Mouse (Mus musculus) G1E (cell line): ENCODE data around the gene Phf21b. TPM values are rescaled to one million over a fixed set of nuclear protein-coding genes. Genes with fewer than 3 reads are reported as not detected.
"Not testable (repeated sequence)": the region's sequence is repeated elsewhere in the genome, so short reads cannot be mapped to it uniquely, and the experiment has no call there.

Experiments used
- ATAC-seq: 2 replicates; pipeline ENCODE4 v1.8.0; 2016; ENCODE audit warnings: mild to moderate bottlenecking; ENCODE audit not compliant: insufficient number of reproducible peaks, poor library complexity, low FRiP score, severe bottlenecking; ENCODE audit errors: extremely low read depth
- DNase-seq: peaks from one replicate; pipeline ENCODE4 v3.0.0; 2012; ENCODE audit warnings: low spot score
- H3K27me3 ChIP-seq: 2 replicates; pipeline ENCODE4 v1.6.1; 2012; ENCODE audit warnings: mild to moderate bottlenecking, low read length, inconsistent platforms; ENCODE audit not compliant: insufficient read depth
- H3K36me3 ChIP-seq: replicated peaks from 2 replicates; pipeline ENCODE3; 2012; ENCODE audit warnings: mild to moderate bottlenecking, inconsistent platforms
- H3K4me1 ChIP-seq: 2 replicates; pipeline ENCODE4 v1.6.1; 2012; ENCODE audit warnings: low read depth, low read length, inconsistent platforms, mixed read lengths; ENCODE audit not compliant: insufficient read depth
- H3K4me3 ChIP-seq: 2 replicates; pipeline ENCODE4 v1.5.1; 2012; ENCODE audit warnings: low read depth, mild to moderate bottlenecking, inconsistent platforms, low read length, moderate library complexity, mixed read lengths
- H3K9me3 ChIP-seq: replicated peaks from 2 replicates; pipeline ENCODE4 v1.6.1; 2012; ENCODE audit warnings: inconsistent platforms
- CTCF ChIP-seq: IDR thresholded peaks from 2 replicates; pipeline ENCODE4 v1.5.1; 2012; ENCODE audit warnings: low read depth, low read length, inconsistent platforms, mixed read lengths
- GATA1 ChIP-seq: IDR thresholded peaks from 2 replicates; pipeline ENCODE4 v1.6.1; 2012; ENCODE audit warnings: borderline replicate concordance, low read length, inconsistent platforms, mixed read lengths
- GATA2 ChIP-seq: IDR thresholded peaks from 2 replicates; pipeline ENCODE4 v1.6.1; 2012; ENCODE audit warnings: low read depth, low read length, inconsistent platforms, borderline replicate concordance
- POLR2AphosphoS5 ChIP-seq: IDR thresholded peaks from 2 replicates; pipeline ENCODE4 v1.6.1; 2012; ENCODE audit warnings: low read depth, low read length, inconsistent platforms; ENCODE audit not compliant: insufficient replicate concordance
- TAL1 ChIP-seq: conservative IDR thresholded peaks from 2 replicates; pipeline ENCODE4 v1.6.1; 2012; ENCODE audit warnings: low read depth, low read length, inconsistent platforms, mixed read lengths
- polyA plus RNA-seq: library from polyadenylated mRNA; stranded (reverse); fragments of >175 nt; gene quantifications from 2 replicates; pipeline ENCODE4 v1.2.3, GENCODE M21; 2012
- total RNA-seq, 2 experiments: library from RNA; stranded (forward) in 1 of 2; stranded (reverse) in 1 of 2; fragments of 200-1000 nt in 1 of 2; fragments of >200 nt in 1 of 2; fragmentation: Nextera tagmentation in 1 of 2; gene quantifications; 2 replicates each; pipeline ENCODE4 v1.2.3; 2014 to 2017

Gene Phf21b
- total RNA-seq (2014; fragmentation: Nextera tagmentation) (not detected in 2 replicates), total RNA-seq (2017) (0.06 and 0.27 TPM in 2 replicates), polyA plus RNA-seq (not detected in 2 replicates)

- Histone ChIP-seq H3K27me3 (no peaks in the 10 kb centered on the region; the same call in 1 of the 2 replicates), H3K4me1 (no peaks in the 10 kb centered on the region), H3K4me3 (no peak within 1 kb of the TSS; the same call in 1 of the 2 replicates), H3K36me3 (no peaks in the 10 kb centered on the region), H3K9me3 (peaks cover 80% of the 10 kb centered on the region)
- TF ChIP-seq POLR2AphosphoS5: no peak
- TF ChIP-seq TAL1: no peak
- no peak for TF ChIP-seq CTCF
- TF ChIP-seq GATA1: no peak
- TF ChIP-seq GATA2: no peak
- no peak for DNase-seq
- ATAC-seq: no peak
These were observed at the start of gene Phf21b for GRCm38 (mm10) chr15:84856006-84856995. Phf21b (minus strand) TSS chr15:84856049.

- DNase-seq (no peak), ATAC-seq (no peak)
- TF ChIP-seq GATA1: no peak
- no peak for TF ChIP-seq CTCF
- TF ChIP-seq TAL1: no peak
- no peak for TF ChIP-seq GATA2
- no peak for TF ChIP-seq POLR2AphosphoS5
- Histone ChIP-seq H3K9me3 (0 out of 2 replicates have a peak, but pooled peaks cover 1% of the 10 kb centered on the region), H3K4me1 (no peaks in the 10 kb centered on the region), H3K36me3 (no peaks in the 10 kb centered on the region), H3K4me3 (no peak overlapping the region), H3K27me3 (no peaks in the 10 kb centered on the region)
These were observed 48.1 kb upstream of the Phf21b start for GRCm38 (mm10) chr15:84903843-84904385.

DNA sequence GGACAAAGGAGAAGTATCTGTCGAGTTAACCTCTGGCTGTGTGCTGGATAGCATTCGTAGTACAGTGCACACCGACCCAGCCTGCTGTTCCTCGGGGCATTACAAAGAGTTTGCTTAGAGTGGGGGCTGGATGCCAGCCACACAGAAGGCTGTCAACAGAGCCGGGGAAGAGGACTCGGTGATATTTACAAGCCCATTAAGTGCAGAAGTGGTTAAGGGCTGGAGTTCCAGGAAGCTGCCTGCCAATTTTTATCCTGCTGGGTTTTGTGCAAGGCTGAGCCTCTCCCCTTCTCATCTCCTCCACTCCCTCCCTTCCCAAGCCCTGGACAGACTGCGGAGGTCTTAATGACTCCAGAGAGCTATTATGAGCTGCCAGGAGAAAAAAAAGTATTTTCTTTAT, 42.2 kb upstream of the Phf21b start:
- Histone ChIP-seq H3K36me3 (no peaks in the 10 kb centered on the region), H3K27me3 (no peaks in the 10 kb centered on the region), H3K4me3 (no peak overlapping the region), H3K9me3 (peaks cover 26% of the 10 kb centered on the region), H3K4me1 (no peaks in the 10 kb centered on the region)
- no peak for TF ChIP-seq GATA2
- no peak for TF ChIP-seq POLR2AphosphoS5
- no peak for TF ChIP-seq GATA1
- no peak for TF ChIP-seq TAL1
- TF ChIP-seq CTCF: no peak
- DNase-seq (no peak), ATAC-seq (no peak)

DNA sequence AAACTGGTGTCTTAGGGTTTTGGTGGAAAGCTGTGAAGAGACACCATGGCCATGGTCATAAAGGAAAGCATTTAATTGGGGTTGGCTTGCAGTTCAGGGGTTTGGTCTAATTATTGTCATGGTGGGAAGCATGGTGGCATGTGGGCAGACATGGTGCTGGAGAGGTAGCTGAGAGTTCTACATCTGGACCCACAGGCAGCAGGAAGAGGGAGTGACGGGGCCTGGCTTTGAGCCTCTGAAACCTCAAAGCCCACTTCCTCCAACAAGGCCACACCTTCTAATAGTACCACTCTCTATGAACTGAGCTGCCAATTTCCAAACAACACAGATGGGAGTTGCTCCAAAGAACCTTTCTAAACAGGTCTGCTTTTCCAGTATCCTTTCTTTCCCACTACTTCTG, 40.8 kb upstream of the Phf21b start:
- no peak for ATAC-seq

DNA sequence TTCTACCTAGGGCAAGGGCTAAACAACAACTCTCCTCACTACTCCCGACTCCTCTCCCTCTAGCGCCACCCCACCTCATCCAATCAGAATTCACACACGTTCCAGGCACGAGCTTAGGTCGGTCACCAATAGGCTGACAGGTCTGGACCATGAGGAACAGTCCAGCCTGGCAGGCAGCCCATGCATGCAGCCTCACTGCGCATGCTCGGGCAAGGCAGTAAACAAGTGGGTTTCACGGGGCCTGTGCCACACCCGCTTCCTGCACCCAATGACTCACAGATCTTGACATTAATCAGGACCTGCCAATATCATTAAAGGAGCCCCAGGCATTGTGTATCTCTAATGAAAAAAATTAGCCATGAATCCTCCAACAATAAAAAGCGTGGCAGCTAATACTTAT, 40.4 kb upstream of the Phf21b start:
- DNase-seq, H3K4me1 ChIP-seq, H3K27me3 ChIP-seq, H3K36me3 ChIP-seq, ATAC-seq, H3K4me3 ChIP-seq: not testable (repeated sequence)
- H3K9me3 ChIP-seq: peaks cover 27% of the 10 kb centered on the region

More for the DNA sequence above, 40.8 kb upstream of the Phf21b start:
- peaks cover 27% of the 10 kb centered on the region for H3K9me3 ChIP-seq
- H3K36me3 ChIP-seq: no peaks in the 10 kb centered on the region
- TF ChIP-seq GATA2 (no peak), POLR2AphosphoS5 (no peak), CTCF (no peak)
- no peaks in the 10 kb centered on the region for H3K4me1 ChIP-seq
- DNase-seq: no peak
- H3K27me3 ChIP-seq: no peaks in the 10 kb centered on the region
- H3K4me3 ChIP-seq: no peak overlapping the region

DNA sequence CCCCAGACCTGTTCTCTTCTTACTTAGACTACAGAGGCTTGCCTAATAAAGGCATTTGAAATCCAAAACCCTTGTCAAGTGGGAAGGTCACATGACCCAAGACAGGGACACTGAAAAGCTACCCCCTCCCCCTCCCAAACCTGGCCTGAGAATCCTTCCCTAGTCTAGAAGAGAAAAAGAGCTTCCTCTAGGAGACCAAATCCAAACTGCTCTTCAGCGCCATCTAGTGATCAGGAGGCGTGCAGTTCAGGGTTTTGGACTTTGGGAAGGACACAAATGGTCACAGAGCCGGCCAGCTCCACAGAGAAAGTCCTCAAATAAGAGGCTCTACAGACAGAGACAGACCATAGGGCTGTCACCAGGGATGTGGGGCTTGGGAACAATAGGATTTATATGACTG, 35.8 kb upstream of the Phf21b start:
- no peak overlapping the region for H3K4me3 ChIP-seq
- no peak for ATAC-seq
- no peaks in the 10 kb centered on the region for H3K27me3 ChIP-seq
- H3K4me1 ChIP-seq: no peaks in the 10 kb centered on the region
- TF ChIP-seq GATA2: no peak
- TF ChIP-seq TAL1: no peak
- no peak for TF ChIP-seq GATA1
- TF ChIP-seq POLR2AphosphoS5: no peak
- 0 out of 2 replicates have a peak, but pooled peaks have one; percentile 14 for TF ChIP-seq CTCF
- no peak for DNase-seq
- no peaks in the 10 kb centered on the region for H3K36me3 ChIP-seq
- H3K9me3 ChIP-seq: peaks cover 37% of the 10 kb centered on the region

DNA sequence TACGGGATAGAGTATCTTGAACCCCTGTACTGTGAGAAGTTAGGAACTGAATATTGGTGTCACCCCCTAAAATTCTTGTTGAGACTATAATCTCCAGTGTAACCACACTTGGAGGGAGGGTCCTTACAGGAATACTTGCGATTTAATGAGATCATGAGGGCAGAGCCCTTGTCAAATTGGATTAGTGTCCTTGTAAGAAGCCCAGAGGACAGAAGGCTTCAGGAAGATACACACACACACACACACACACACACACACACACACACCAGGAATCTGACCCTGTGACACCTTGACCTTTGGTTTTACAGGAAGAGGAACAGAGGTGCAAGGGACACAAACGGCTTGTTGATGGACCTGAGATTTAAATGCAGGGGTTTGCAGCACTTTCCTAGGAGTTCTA, 35.4 kb upstream of the Phf21b start:
- no peaks in the 10 kb centered on the region for H3K27me3 ChIP-seq
- no peaks in the 10 kb centered on the region for H3K36me3 ChIP-seq
- ATAC-seq (no peak), DNase-seq (no peak)
- no peaks in the 10 kb centered on the region for H3K4me1 ChIP-seq
- TF ChIP-seq GATA2 (no peak), CTCF (no peak), GATA1 (no peak), POLR2AphosphoS5 (no peak), TAL1 (no peak)
- H3K4me3 ChIP-seq: no peak overlapping the region
- H3K9me3 ChIP-seq: peaks cover 34% of the 10 kb centered on the region
